Mouse (Mus musculus): ENCODE data around the gene Gm43738. TPM values are rescaled to one million over a fixed set of nuclear protein-coding genes. Genes with fewer than 3 reads are reported as not detected.

Gm43738 gene
- total and polyA plus RNA-seq, 2 experiments from 2014 or later = not detected

DNA sequence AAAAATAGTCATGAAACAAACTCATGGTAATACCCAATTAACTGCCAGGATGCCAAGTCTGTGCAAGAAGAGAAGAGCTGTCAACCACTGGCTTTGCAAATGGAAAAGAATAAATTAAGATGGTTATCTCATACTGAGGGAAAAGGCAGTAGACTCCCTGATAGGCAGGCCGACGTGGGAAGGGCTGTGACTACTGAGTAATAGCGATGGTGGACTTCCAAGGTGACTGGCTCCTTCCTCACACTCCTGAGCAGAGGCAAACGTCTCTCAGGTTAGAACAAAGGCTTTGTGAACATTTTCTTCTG lies 2.3 kb upstream of the Gm43738 start:
- no peak for DNase-seq (ENCODE audit: low spot score)

DNA sequence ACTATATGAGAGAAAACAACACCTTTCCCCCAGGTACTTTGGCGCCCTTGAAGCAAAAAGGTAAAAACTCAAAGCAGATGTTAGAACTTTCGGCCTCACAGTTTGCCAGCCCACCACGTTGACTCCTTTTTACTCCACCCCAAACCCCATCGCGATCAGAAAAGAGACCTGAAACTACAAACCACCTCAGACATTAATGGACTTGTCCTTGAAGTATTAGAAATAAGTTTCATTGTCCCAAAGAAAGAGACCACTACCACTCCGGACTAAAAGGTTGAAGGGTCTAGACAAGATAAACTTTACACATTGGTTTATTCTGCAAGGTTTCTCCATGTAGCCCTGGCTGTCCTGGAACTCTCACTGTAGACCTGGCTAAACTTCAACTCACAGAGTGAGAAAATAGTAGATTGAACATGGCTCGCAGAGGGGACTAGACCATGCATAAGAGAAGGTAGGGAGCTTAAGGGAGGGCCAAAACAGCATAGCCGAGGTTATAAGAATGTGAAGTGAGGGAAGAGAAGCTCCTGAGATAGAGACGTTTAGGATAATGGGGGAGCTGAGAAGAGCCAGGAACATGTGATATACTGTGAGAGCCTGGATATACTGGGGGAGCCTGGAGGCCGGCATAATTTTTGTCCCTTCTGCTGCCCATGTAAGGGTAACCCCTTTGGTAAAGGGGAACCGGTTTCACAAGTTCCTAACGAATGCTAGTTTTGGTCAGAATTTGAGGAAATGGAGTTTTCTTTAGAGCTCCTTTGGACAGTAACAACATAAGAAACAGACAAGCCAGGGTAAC lies 1.8 kb upstream of the Gm43738 start:
- no peak for DNase-seq (ENCODE audit: low spot score)
- H3K4me3 ChIP-seq (ENCODE audit: low read length) = no peak overlapping the region; the same call in 1 of the 2 replicates
- no peaks in the 10 kb centered on the region for H3K27me3 ChIP-seq (ENCODE audit: insufficient read depth, low read length)
- peak overlapping the region; percentile 81 for H3K4me2 ChIP-seq (ENCODE audit: low read depth, low read length)
- H3K9ac ChIP-seq (replicated peaks; ENCODE audit: low read length) = no peak overlapping the region
- peaks cover 10% of the 10 kb centered on the region; the same call in 1 of the 2 replicates for H3K36me3 ChIP-seq (ENCODE audit: insufficient read depth, low read length)
- H3K27ac ChIP-seq = 0 out of 2 replicates have a peak overlapping the region, but pooled peaks have one; percentile 3
- H3K4me1 ChIP-seq (ENCODE audit: insufficient read depth, low read length) = peaks cover 5% of the 10 kb centered on the region
- no peak for ATAC-seq
- TF ChIP-seq CTCF (IDR thresholded peaks at IDR 0.05; ENCODE audit: low read depth) = no peak
- no peaks in the 10 kb centered on the region for H3K9me3 ChIP-seq (ENCODE audit: low read length)
- 69% methylated on average over 12 of the region's 12 CpGs for WGBS

More for the DNA sequence above, 2.3 kb upstream of the Gm43738 start:
- Histone ChIP-seq H3K36me3 (ENCODE audit: insufficient read depth, low read length) (0 out of 2 replicates have a peak, but pooled peaks cover 4% of the 10 kb centered on the region), H3K4me2 (ENCODE audit: low read depth, low read length) (no peak overlapping the region), H3K4me1 (ENCODE audit: insufficient read depth, low read length) (peaks cover 5% of the 10 kb centered on the region), H3K9me3 (ENCODE audit: low read length) (no peaks in the 10 kb centered on the region), H3K9ac (replicated peaks; ENCODE audit: low read length) (no peak overlapping the region), H3K4me3 (ENCODE audit: low read length) (no peak overlapping the region), H3K27ac (no peak overlapping the region), H3K27me3 (ENCODE audit: insufficient read depth, low read length) (no peaks in the 10 kb centered on the region)
- 73% methylated on average over 4 of the region's 4 CpGs for WGBS
- TF ChIP-seq CTCF (IDR thresholded peaks at IDR 0.05; ENCODE audit: low read depth) = no peak
- no peak for ATAC-seq

DNA sequence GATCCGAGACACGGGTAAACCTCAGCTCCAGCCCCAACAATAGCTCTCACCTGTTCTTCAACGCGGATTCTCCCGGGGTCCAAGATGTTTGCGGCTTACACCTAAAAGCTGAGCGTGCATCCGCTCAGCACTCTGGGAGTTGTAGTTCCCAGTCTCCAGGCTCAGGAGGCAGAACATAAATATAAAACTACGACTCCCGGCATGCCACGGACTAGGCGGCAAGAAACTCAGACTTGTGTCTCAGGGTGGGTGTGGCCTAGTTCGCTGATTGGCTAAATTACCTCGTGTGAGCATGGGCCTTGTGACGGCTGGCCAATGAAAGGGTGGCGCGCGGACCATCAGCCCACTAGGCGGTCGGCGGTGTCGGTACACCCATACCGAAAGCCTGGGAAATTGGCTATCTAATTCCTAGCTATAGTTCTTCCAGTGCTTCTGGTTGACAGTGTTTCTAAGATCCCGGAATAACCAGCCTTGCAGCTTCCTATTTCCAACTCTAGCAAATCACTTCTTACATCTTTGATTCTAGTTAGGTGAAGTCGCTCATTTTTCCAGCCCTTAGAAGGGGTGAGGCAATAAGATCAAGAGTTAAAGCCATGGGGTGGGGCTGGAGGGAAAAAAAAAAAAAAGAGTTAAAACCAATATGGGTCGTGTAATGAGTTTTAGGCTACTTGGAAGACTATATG lies 1.1 kb upstream of the Gm43738 start, which contains the start of gene Fdps:
Fdps (minus strand) TSS at position 148 of the 683 bp plus-strand sequence.
- no peaks in the 10 kb centered on the region for H3K27me3 ChIP-seq (ENCODE audit: insufficient read depth, low read length)
- H3K4me1 ChIP-seq (ENCODE audit: insufficient read depth, low read length) = peaks cover 5% of the 10 kb centered on the region
- no peaks in the 10 kb centered on the region for H3K9me3 ChIP-seq (ENCODE audit: low read length)
- peak within 1 kb of the TSS; percentile 81 for H3K4me2 ChIP-seq (ENCODE audit: low read depth, low read length)
- under 1% methylated on average over 26 of the region's 26 CpGs for WGBS
- DNase-seq (ENCODE audit: low spot score) = peak; percentile 99
- ATAC-seq = peak; percentile 99
- H3K9ac ChIP-seq (replicated peaks; ENCODE audit: low read length) = peak within 1 kb of the TSS; percentile 58
- peaks cover 11% of the 10 kb centered on the region; the same call in 1 of the 2 replicates for H3K36me3 ChIP-seq (ENCODE audit: insufficient read depth, low read length)
- TF ChIP-seq CTCF (IDR thresholded peaks at IDR 0.05; ENCODE audit: low read depth) = peak; percentile 56
- H3K4me3 ChIP-seq (ENCODE audit: low read length) = peak within 1 kb of the TSS; percentile 66
- peak within 1 kb of the TSS; percentile 54 for H3K27ac ChIP-seq

DNA sequence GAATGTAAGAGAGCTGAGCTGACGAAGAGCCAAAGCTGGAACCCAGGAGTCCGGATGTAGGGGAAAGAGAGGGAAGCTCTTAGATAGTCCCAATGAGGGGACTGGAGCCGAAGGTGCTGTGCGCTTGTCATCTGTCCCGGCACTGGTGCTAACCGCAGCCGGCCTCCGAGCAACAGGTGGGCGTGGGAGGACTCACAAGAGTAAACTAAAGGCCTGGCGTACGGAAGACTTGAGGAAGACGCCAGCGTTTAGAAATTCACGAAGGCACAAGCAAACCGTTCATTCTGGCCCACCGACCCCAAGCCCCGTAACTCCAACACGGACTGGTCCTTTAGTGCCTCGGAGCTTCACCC lies 536 bp upstream of the Gm43738 start:
- WGBS = under 1% methylated on average over 19 of the region's 19 CpGs
- peaks cover 16% of the 10 kb centered on the region for H3K36me3 ChIP-seq (ENCODE audit: insufficient read depth, low read length)

DNA sequence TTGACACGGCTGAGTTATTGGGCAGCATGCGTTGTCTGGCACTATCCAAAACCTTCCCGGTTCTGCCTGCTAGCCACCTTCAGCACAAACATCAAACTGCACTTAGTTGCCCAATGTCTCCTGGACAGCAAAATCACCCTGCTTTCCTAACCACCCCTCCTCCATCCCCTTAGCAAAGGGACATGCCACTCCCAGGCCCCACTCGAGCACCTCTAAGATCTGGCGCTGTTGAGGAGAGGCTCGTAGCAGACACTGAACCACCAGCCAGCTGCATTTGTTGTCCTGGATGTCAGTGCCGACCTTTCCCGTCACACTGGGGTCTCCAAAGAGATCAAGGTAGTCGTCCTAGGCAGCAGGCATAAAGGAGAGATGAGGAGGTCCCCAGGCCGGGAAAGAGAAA lies 6.9 kb downstream of the Gm43738 start:
- Histone ChIP-seq H3K27ac (no peak overlapping the region), H3K4me1 (ENCODE audit: insufficient read depth, low read length) (0 out of 2 replicates have a peak, but pooled peaks cover 13% of the 10 kb centered on the region), H3K27me3 (ENCODE audit: insufficient read depth, low read length) (no peaks in the 10 kb centered on the region), H3K4me3 (ENCODE audit: low read length) (no peak overlapping the region), H3K36me3 (ENCODE audit: insufficient read depth, low read length) (peaks cover 41% of the 10 kb centered on the region), H3K9me3 (ENCODE audit: low read length) (no peaks in the 10 kb centered on the region), H3K9ac (replicated peaks; ENCODE audit: low read length) (no peak overlapping the region), H3K4me2 (ENCODE audit: low read depth, low read length) (no peak overlapping the region)
- DNase-seq (ENCODE audit: low spot score) (no peak), ATAC-seq (no peak)
- TF ChIP-seq CTCF (IDR thresholded peaks at IDR 0.05; ENCODE audit: low read depth) = no peak
- WGBS = 80% methylated on average over 10 of the region's 10 CpGs

More for the DNA sequence above, 536 bp upstream of the Gm43738 start:
- no peak for TF ChIP-seq CTCF (IDR thresholded peaks at IDR 0.05; ENCODE audit: low read depth)
- ATAC-seq = no peak
- no peak for DNase-seq (ENCODE audit: low spot score)
- Histone ChIP-seq H3K9me3 (ENCODE audit: low read length) (no peaks in the 10 kb centered on the region), H3K4me1 (ENCODE audit: insufficient read depth, low read length) (peaks cover 5% of the 10 kb centered on the region), H3K4me2 (ENCODE audit: low read depth, low read length) (peak overlapping the region; percentile 81), H3K4me3 (ENCODE audit: low read length) (peak overlapping the region; percentile 66), H3K27ac (peak overlapping the region; percentile 54), H3K9ac (replicated peaks; ENCODE audit: low read length) (peak overlapping the region; percentile 58), H3K27me3 (ENCODE audit: insufficient read depth, low read length) (no peaks in the 10 kb centered on the region)

DNA sequence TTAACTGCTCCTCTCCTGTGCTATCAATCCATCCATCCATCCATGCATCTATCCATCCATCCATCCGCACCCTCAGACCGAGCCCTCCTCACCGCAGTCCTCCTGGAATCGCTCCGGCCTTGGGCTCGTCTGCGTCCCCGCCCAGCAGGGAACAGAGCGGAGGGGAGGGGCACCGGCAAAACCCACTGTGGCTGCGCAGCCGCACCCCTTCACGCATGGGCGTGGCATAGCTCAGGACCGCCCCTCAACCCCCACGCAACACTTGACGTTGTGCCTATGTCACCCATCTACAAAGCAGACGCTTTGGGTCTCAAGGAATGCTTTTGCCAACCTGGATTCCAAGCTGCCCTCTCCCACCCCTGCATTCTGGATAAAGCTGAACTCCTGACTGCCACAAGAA lies 7.7 kb downstream of the Gm43738 start, which contains the start of gene Rusc1:
Rusc1 (minus strand) TSS at position 137 of the 400 bp plus-strand sequence.
- H3K4me1 ChIP-seq (ENCODE audit: insufficient read depth, low read length) = 0 out of 2 replicates have a peak, but pooled peaks cover 13% of the 10 kb centered on the region
- peaks cover 41% of the 10 kb centered on the region for H3K36me3 ChIP-seq (ENCODE audit: insufficient read depth, low read length)
- no peaks in the 10 kb centered on the region for H3K27me3 ChIP-seq (ENCODE audit: insufficient read depth, low read length)
- DNase-seq (ENCODE audit: low spot score) (peak; percentile 94), ATAC-seq (peak; percentile 87)
- TF ChIP-seq CTCF (IDR thresholded peaks at IDR 0.05; ENCODE audit: low read depth) = no peak
- peak within 1 kb of the TSS; percentile 79 for H3K27ac ChIP-seq
- 1% methylated on average over 18 of the region's 18 CpGs for WGBS
- H3K9ac ChIP-seq (replicated peaks; ENCODE audit: low read length) = peak within 1 kb of the TSS; percentile 78
- H3K9me3 ChIP-seq (ENCODE audit: low read length) = no peaks in the 10 kb centered on the region
- peak within 1 kb of the TSS; percentile 73 for H3K4me3 ChIP-seq (ENCODE audit: low read length)
- H3K4me2 ChIP-seq (ENCODE audit: low read depth, low read length) = peak within 1 kb of the TSS; percentile 98
